Mouse (Mus musculus) heart, adult 2 months (tissue): ENCODE measurements around the gene Bptf.
"Not testable (repeated sequence)": the region's sequence is repeated elsewhere in the genome, so short reads cannot be mapped to it uniquely, and the experiment has no call there.

Source experiments
- CTCF ChIP-seq: fragments of 200-600 bp; IDR thresholded peaks from 2 replicates; pipeline ENCODE4 v1.8.1; 2022; ENCODE audit warnings: antibody characterized with exemption, mild to moderate bottlenecking, moderate library complexity
- EP300 ChIP-seq: fragments of 200-500 bp; IDR thresholded peaks from 2 replicates; pipeline ENCODE4 v1.6.1; 2011; ENCODE audit warnings: low read depth, low read length, control low read depth; ENCODE audit not compliant: insufficient read depth
- POLR2A ChIP-seq: fragments of 200-500 bp; IDR thresholded peaks from 2 replicates; pipeline ENCODE4 v1.6.1; 2011; ENCODE audit warnings: mild to moderate bottlenecking, low read depth, low read length, control low read depth; ENCODE audit not compliant: insufficient read depth

DNA sequence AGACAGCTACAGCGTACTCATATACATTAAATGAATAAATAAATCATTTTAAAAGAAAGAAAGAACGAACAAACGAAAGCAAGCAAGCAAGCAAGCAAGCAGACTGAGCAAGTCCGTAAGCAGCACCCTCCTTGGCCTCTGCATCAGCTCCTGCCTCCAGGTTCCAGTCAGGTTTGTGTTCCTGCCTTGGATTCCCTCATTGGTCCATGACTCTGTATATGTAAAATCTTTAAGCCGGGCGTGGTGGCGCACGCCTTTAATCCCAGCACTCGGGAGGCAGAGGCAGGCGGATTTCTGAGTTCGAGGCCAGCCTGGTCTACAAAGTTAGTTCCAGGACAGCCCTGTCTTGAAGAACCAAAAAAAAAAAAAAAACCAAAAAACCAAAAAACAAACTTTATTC, 12.0 kb upstream of the Bptf start:
- not testable (repeated sequence) for TF ChIP-seq POLR2A, CTCF, EP300
